In the genomic region with DNA sequence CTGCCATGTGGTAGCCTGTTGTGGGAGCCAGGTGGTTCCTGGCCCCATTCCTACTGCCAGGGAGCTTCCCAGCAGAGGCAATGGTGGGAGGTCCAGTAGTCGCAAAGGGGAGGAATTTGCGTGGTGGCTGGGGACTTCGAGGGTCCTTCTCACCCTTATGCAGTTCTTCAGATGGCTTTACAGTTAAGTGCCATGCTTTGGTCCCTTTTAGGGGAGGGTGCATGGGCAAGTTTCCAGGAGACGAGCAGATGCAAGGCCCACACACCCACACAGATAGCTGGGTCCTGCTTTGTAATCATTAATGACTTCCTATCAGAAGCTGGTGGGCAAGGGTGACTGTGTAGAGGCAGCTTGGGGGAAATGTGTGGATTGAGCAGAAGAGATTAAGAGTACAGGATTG, we compare ENCODE assay signal across 9 mouse cellular contexts. TPM values are rescaled to one million over a fixed set of nuclear protein-coding genes. Genes with fewer than 3 reads are reported as not detected.
DNase-seq lines count a peak whose midpoint lies in the region; ATAC-seq and TF ChIP-seq lines count a peak whose summit lies in the region.
"Had no signal": no experiment of that assay in that cellular context is flagged by ENCODE, and none has a peak within 500 bp of the region (broad histone marks: within the 10 kb centered on the region; RNA-seq: fewer than 3 reads in every experiment).

No protein-coding gene starts in this region.

- H3K9ac ChIP-seq in kidney, embryonic 15.5 days, result 0 out of 2 replicates have a peak overlapping the region, but pooled peaks have one; percentile 8
- H3K9ac ChIP-seq in hindbrain, postnatal 0 days (replicated peaks; ENCODE audit: low read length), result 0 out of 2 replicates have a peak overlapping the region, but pooled peaks have one; percentile 7

- H3K36me3 ChIP-seq in kidney, embryonic 15.5 days, result peaks cover 43% of the 10 kb centered on the region
- no peaks in the 10 kb centered on the region for H3K36me3 ChIP-seq in kidney, adult 2 months (ENCODE audit: control insufficient read depth, insufficient read depth, low read length)
- H3K36me3 ChIP-seq in hindbrain, postnatal 0 days (ENCODE audit: insufficient read depth, low read length), result peaks cover 18% of the 10 kb centered on the region

- no peaks in the 10 kb centered on the region for H3K9me3 ChIP-seq in kidney, embryonic 15.5 days (replicated peaks)
- no peaks in the 10 kb centered on the region for H3K9me3 ChIP-seq in hindbrain, postnatal 0 days (ENCODE audit: low read length)
- H3K9me3 ChIP-seq: midbrain, embryonic 12.5 days had no signal

- H3K27me3 ChIP-seq in kidney, embryonic 15.5 days, result no peaks in the 10 kb centered on the region
- no peaks in the 10 kb centered on the region for H3K27me3 ChIP-seq in kidney, adult 2 months (replicated peaks; ENCODE audit: control insufficient read depth, insufficient read depth, low read length)
- H3K27me3 ChIP-seq in hindbrain, postnatal 0 days (ENCODE audit: insufficient read depth, low read length), result no peaks in the 10 kb centered on the region

- no peak for TF ChIP-seq CTCF in kidney, adult 2 months (conservative IDR thresholded peaks at IDR 0.05; ENCODE audit: insufficient read depth, insufficient read length, low read depth, low read length)
- no peak for TF ChIP-seq CTCF in hindbrain, postnatal 0 days (IDR thresholded peaks at IDR 0.05; ENCODE audit: low read depth)

- no peak for DNase-seq in kidney, adult 2 months
- peak; percentile 48 for DNase-seq in testis, postnatal 10 days (ENCODE audit: low spot score)
- no peak for DNase-seq in testis, postnatal 14 days (ENCODE audit: low spot score)
- no peak for DNase-seq in hindbrain, postnatal 0 days (ENCODE audit: low spot score)
- DNase-seq in left cerebral cortex, adult 11 months (ENCODE audit: low spot score), result no peak
- no peak for DNase-seq in urinary bladder, postnatal 36 days (ENCODE audit: low spot score in 2 of 2)
- DNase-seq: right cerebral cortex, postnatal 4 days had no signal

- H3K4me3 ChIP-seq in kidney, embryonic 15.5 days (replicated peaks), result no peak overlapping the region
- H3K4me3 ChIP-seq in kidney, adult 2 months (ENCODE audit: insufficient read depth, low read depth, low read length), result no peak overlapping the region
- no peak overlapping the region for H3K4me3 ChIP-seq in hindbrain, postnatal 0 days (ENCODE audit: low read length)

- peak overlapping the region; percentile 80 for H3K4me2 ChIP-seq in kidney, embryonic 15.5 days
- no peak overlapping the region for H3K4me2 ChIP-seq in hindbrain, postnatal 0 days (ENCODE audit: low read depth, low read length)

- no peak for TF ChIP-seq POLR2A in kidney, adult 2 months (IDR thresholded peaks at IDR 0.05; ENCODE audit: low read depth, low read length)

- H3K4me1 ChIP-seq in kidney, embryonic 15.5 days, result peaks cover 45% of the 10 kb centered on the region
- H3K4me1 ChIP-seq in kidney, adult 2 months (ENCODE audit: control insufficient read depth, insufficient read depth, low read length), result no peaks in the 10 kb centered on the region
- peaks cover 23% of the 10 kb centered on the region for H3K4me1 ChIP-seq in hindbrain, postnatal 0 days (ENCODE audit: insufficient read depth, low read length)

- 27% methylated on average over 4 of the region's 4 CpGs for WGBS in kidney, embryonic 15.5 days
- WGBS in kidney, adult 2 months, result 53% methylated on average over 4 of the region's 4 CpGs
- WGBS in hindbrain, postnatal 0 days, result 31% methylated on average over 4 of the region's 4 CpGs

- no peak for ATAC-seq in kidney, embryonic 15.5 days (replicated peaks; ENCODE audit: low FRiP score)
- ATAC-seq in hindbrain, postnatal 0 days, result no peak

- H3K27ac ChIP-seq in kidney, embryonic 15.5 days, result peak overlapping the region; percentile 93; the same call in 1 of the 2 replicates
- no peak overlapping the region for H3K27ac ChIP-seq in kidney, adult 2 months (ENCODE audit: insufficient read depth, low read depth, low read length)
- H3K27ac ChIP-seq in hindbrain, postnatal 0 days, result peak overlapping the region; percentile 91; the same call in 1 of the 2 replicates

RNA-seq across cellular contexts. Expression of a gene that starts 1.1 kb away (rescaled TPM):
- 6.6 and 7.7 TPM in 2 replicates for polyA plus RNA-seq in kidney, embryonic 15.5 days (2015; fragmentation: Nextera tagmentation; extraction: Ambion mirVana)
- polyA plus RNA-seq in kidney, adult 2 months (2012; rRNA removed), result 6.1 and 8.7 TPM in 2 replicates
- total RNA-seq in hindbrain, postnatal 0 days (2014; rRNA removed), result 172 and 178 TPM in 2 replicates
- 14.1 and 15.6 TPM in 2 replicates for polyA plus RNA-seq in hindbrain, postnatal 0 days (2015; fragmentation: Nextera tagmentation; extraction: Ambion mirVana)

RNA-seq across cellular contexts. Expression of a gene that starts 8.9 kb away (rescaled TPM):
- 79.8 and 80.5 TPM in 2 replicates for polyA plus RNA-seq in kidney, embryonic 15.5 days (2015; fragmentation: Nextera tagmentation; extraction: Ambion mirVana)
- 82.2 and 92.8 TPM in 2 replicates for polyA plus RNA-seq in kidney, adult 2 months (2012; rRNA removed)
- total RNA-seq in hindbrain, postnatal 0 days (2014; rRNA removed), result 59.6 and 77.1 TPM in 2 replicates
- polyA plus RNA-seq in hindbrain, postnatal 0 days (2015; fragmentation: Nextera tagmentation; extraction: Ambion mirVana), result 47.6 and 48.9 TPM in 2 replicates
